Mouse (Mus musculus) retina, postnatal 7 days (tissue): ENCODE data around the gene Lysmd3.

Source experiments
- DNase-seq: peaks from one replicate; pipeline ENCODE4 v3.0.0-alpha.2; 2012; ENCODE audit warnings: low read depth, low spot score

The Lysmd3 gene

DNA sequence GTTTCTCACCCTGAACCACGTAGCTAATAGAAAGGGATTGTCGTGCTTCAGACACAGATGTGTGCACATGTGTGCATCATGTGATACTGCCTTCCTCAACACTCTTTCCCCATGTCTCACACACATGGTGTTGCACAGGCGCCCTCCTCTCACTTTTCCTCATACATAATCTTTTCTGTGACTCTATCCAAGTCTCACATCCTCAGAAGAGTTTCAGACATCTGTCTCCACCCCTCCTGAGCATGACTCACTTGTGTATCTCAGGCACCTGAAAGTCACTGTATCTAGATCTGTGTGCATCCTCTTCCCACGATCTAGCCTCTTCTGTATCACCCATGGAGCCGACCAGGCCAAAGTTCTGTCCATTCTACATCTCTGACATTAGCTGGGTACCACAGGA, 10.2 kb downstream of the Lysmd3 start:
- DNase-seq, result no peak

DNA sequence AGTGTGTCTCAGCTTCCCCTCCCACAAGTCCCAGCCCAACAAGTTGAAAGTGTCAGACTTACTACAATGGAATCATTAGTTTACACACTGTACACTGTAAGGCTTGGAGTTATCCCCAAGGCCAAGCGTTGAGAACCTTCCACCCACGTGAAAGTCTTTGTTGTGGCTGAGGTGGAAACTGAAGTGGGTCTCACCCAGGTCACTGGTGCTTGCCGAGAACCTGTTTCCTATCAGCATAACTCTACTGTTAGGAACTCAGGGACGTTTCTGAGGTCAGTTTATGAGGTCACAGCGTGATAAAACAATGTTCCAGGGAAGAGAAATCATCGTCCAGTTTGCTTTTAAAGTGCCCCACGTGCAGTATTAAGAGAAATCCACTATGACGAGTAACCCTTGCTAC, 17.9 kb downstream of the Lysmd3 start:
- DNase-seq, result no peak

DNA sequence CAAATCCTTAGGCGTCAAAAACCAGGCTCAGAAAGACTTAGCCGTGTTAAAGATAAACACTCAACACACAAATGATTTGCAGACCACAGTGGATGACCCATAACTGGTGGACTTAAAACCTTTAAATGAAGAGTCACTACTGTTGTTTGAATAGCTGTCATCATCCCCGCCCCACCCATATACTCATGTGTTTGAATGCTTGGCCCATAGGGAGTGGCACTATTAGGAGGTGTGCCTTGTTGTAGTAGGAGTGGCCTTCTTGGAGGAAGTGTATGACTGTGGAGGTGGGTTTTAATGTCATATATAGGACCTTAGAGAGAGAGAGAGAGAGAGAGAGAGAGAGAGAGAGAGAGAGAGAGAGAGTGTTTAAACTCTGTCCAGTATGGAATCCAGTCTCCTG, 25.6 kb downstream of the Lysmd3 start:
- DNase-seq, result no peak

DNA sequence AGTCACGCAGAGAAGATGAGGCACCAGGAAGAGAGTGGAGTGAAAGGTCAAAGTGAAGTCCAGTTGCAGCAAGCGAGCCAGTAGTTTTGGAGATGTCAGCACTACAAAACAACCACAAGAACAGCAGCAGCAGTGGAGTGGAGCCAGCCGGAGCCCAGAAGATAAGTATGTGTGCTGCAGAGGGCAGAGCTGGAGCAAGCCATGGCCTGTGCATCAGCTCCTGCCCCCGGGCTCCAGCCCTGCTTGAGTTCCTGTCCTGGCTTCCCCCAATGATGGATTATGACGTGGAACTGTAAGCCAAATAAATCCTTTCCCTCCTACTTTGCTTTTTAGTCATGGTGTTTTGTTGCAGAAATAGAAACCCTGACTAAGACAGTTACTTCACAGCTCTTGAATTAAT, 26.8 kb downstream of the Lysmd3 start:
- DNase-seq, result no peak

DNA sequence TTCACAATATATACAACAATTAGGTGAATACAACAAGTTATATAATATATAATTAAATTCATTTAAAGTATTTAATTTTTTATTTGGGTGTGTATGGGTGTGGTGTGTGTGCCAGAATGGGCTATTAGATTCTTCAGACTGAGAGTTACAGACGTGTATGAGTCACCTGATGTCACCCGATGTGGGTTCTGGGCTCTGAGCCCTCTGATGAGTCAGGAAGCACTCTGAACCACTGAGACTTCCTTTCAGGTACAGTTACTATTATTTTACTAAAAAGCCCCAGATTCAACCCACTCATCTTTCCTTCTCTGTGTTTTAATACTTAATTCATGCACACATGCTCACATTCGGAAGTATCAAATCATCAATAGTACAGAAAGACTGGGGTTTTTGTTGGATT, 27.4 kb downstream of the Lysmd3 start:
- DNase-seq, result no peak

DNA sequence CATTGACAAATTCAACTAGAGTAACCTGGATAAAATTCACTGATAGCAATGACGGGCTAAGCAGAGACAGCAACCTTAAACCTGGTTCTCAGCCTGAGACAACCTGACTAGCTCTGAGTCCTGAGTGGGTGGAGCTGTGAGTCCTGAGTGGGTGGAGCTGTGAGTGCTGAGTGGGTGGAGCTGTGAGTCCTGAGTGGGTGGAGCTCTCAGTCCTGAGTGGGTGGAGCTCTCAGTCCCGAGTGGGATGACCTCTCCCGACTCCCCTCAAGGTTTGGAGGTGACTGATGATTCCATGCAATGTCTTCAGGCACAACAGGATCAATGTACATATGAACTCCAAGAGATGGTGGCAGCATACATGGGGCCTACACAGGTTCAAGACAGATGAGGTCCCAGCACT, 32.1 kb downstream of the Lysmd3 start:
- DNase-seq, result no peak

DNA sequence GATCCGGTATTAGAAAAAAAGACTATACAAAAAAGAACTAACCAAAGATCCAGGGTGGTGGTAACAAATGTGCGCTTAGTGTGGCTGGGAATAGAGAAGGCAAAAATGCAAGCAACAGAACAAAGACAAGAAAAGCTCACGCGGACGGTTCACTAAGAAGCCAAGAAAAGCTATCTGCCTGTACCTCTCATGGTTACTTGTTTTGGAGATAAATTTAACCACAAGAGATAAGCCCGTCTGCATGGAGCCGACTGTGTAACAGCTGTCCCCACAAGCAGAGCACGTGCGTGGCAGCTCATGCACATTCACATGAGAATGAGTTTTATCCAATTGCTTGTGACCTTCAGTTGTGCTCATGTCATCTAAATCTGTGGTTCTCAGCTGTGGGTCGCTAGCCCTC, 33.0 kb downstream of the Lysmd3 start:
- no peak for DNase-seq

DNA sequence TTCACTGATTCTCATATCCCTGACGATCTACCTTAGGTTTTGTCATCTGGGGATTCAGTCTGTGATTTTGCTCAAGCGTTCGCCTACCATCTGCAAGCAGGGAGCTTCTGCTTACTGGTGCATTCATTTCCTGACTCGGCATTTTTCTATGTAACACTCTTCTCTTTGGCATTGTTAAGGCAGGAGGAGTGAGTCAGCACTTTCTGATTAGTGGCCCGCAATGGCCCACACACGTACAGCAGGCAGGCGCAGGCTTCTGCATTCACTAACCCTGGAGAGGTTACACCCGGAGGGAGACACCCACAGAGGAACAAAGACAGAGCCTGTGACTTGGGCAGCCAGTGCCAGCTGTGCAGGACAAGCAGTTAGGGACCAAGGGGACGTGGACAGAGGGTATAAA, 34.1 kb downstream of the Lysmd3 start:
- no peak for DNase-seq

DNA sequence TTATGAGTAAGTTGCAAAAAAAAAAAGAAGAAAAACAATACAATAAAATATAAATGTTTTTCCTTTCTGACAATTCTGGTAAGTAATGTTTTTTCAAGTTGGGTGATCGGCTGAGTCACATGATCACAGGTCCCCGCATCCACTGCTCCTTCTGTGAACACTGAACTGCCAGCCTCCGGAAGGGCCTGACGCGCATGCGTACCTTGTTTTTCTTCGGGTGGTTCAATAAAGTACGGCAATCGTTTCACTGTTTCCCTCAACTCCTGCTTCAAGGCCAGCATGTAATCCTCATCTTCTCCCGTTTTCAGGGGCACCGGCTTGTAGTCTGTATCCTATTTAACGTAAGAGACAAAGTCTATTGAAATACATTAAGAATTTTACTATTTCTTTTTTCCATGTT, 37.0 kb downstream of the Lysmd3 start:
- no peak for DNase-seq

DNA sequence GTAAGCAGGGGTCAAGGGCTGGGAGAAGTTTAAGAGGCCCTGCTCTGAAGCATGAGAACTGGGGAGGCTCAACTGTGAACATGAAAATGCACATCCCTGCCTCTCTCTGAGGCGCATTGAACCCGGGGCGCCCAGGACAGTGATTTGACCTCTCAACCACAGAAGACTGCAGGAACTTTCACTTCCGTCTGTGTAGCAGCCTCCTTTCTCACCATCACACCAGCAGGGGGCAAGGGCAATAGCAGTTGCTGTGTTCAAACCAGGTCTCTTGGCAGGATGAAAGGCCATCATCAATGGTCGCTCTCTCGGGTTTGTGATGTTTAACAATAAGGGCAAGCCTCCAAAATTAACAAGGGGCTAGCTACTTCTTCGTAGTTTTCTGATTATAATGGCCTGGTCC, 45.7 kb downstream of the Lysmd3 start:
- DNase-seq, result no peak

DNA sequence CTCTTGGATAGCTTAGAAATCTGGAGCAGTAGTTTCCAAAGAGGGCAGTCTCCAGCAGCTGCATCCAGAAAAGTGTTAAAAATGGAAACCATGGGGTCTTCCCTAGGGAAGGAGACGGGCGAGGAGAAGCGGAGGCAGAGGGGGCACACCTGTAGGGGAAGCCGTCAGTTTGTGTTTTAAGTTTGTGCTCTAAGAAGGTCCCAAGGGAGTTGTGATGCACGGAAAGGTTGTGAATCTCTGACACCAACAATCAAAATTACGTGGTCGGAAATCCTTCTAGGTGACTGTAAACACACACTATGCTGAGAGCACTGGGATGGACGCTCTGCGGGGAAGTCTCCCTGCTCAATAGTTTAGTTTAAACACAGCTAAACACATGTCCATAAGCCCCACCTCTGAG, 46.2 kb downstream of the Lysmd3 start:
- no peak for DNase-seq

DNA sequence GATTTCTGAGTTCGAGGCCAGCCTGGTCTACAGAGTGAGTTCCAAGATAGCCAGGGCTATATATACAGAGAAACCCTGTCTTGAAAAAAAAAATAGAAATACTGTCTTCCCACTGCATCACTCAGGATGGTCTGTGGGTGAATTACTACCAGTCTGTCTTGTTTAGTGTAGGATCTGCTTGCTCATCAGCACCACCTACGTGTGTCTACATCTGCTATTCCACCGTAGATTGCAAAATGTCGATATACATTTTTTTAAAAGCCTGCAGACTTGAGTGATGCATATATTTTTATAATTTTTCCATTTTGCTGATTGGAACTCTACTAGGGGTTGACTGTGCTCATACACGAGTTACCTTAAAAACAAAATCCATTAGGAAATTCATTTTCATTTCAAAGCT, 48.8 kb downstream of the Lysmd3 start:
- no peak for DNase-seq

DNA sequence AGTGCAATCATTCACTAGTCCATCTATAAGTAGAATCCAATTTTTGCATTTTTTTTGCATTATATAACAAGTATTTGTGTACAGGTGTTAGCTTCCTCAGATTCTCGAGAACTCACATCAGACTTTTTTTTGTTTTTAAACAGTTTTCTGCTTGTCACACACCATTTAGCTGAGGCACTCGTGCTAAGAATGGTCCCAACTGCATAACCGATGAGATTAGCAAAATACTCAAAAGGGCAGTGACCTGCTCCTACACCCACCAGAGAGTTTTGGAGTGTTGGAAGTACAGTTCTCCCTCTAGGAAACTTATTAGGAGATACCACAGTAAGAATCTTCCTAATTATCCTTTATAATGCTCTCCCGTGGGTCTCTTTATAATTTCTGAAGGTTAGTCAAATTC, 52.3 kb downstream of the Lysmd3 start:
- DNase-seq, result no peak

DNA sequence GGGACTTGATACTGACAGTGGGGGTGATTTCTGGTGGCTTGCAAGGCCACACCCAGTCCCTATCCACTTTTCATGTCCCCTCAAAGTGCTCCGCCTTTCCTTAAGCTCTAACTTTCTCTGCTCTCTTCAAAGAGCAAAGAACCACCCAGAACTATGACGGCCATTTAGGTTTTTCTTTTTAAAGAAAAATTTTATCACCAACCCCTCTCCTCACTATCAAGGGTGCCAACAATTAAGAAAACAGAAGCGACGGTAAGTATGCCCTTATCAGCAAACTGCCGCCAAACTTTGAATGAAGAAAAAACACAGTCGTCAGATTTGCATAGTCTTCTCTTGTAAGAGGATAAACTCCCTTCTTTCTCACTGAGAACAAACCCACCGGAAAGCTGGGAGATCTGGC, 52.8 kb downstream of the Lysmd3 start:
- DNase-seq, result no peak

DNA sequence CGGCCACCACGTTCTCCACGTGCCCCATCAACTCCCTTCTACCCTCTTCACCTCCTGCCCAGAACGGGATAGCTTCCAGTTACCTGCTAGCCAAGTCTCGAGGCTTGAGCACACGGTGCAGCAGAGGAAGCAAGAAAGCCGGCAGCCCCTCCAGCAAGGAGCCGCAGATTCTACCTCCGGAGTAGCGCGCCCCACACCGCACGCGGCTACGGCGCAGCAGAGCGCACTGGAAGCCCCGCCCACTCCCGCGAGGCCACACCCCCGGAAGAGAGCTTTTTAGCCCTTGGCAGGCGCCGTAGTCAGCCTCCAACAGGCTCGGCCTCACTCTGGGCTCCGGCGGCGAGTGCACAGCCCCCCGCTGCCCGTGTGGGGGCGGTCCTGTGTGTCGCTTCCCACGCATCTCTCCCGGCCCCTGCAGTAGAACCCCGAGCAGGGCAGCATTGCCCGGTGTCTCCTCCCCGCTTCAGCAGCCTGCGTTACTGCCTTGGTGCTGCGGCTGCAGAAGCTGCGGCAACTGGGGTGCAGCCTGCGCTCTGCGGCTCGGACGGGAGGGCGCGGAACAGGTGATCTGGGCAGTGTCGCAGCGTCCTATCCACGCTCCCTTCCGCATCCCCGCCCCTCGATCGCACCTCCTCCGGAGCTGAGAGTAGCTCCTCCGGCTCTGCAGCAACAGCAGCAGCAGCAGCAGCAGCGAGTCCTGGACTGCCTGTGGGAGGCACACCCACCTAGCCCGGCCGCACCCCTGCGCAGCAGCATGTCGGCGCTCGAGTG, 53.5 kb downstream of the Lysmd3 start, which contains the start of the genes Polr3g and Mblac2:
Gene Polr3g, minus strand, starts transcription at position 239 of the 771 bp plus-strand sequence.
Gene Mblac2, plus strand, starts transcription at position 567 of the 771 bp plus-strand sequence.
- peak; percentile 90 for DNase-seq

DNA sequence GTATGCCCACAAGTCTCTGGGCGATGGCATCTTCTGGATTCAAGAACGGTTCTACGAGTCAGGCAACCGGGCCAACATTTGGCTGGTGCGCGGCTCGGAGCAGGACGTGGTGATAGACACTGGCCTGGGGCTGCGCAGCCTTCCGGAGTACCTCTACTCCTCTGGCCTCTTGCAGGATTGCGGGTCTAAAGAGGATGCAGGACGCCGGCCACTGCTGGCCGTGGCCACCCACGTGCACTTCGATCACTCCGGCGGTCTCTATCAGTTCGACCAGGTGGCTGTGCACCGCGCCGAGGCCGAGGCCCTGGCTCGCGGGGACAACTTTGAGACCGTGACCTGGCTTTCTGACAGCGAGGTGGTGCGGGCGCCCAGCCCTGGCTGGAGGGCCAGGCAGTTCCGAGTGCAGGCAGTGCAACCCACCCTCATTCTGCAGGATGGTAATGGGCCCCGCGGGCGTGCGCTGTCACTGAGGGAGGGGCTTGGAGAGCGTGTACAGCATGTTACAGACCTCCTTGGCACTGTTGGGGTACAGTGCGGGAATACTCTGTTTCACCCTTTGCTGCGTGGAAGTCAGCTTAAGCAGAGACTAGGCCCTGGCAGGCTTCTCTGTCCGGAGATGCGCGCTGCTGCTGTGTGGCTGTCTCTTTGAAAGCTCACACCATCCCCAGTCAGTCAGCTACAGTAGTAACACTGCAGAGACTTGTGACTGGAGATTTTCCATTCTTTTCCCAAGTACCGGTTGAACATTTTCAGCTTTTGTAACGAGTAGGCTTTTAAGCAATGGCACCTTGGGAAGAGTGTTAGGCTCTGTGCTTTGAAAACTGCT, 54.3 kb downstream of the Lysmd3 start:
- DNase-seq, result no peak

DNA sequence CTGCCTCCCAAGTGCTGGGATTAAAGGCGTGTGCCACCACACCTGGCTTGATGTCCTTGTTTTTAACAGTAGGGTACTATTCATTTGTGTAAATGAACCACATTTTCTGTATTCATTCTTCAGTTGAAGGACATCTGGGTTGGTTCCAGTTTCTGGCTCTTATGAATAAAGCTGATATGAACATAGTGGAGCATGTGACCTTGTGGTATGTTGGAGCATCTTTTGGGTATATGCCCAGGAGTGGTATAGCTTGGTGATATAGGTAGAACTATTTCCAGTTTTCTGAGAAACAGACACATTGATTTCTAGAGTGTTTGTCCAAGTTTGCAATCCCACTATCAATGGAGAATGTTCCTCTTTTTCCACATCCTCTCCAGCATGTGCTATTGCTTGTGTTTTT, 56.4 kb downstream of the Lysmd3 start:
- no peak for DNase-seq
